20 mouse cellular contexts compared by ENCODE assay signal in genomic region chr1:177711000-177711399, GRCm38 (mm10). TPM values are rescaled to one million over a fixed set of nuclear protein-coding genes. Genes with fewer than 3 reads are reported as not detected.
DNase-seq lines count a peak whose midpoint lies in the region; ATAC-seq and TF ChIP-seq lines count a peak whose summit lies in the region.
"Had no signal": no experiment of that assay in that cellular context is flagged by ENCODE, and none has a peak within 500 bp of the region (broad histone marks: within the 10 kb centered on the region; RNA-seq: fewer than 3 reads in every experiment).

No protein-coding gene starts in this region.

- no peak overlapping the region for H3K9ac ChIP-seq in liver, postnatal 0 days (replicated peaks)
- no peak overlapping the region for H3K9ac ChIP-seq in stomach, embryonic 15.5 days
- H3K9ac ChIP-seq in forebrain, embryonic 11.5 days (ENCODE audit: low read length): no peak overlapping the region
- H3K9ac ChIP-seq: heart, embryonic 13.5 days; limb, embryonic 12.5 days had no signal

- no peak overlapping the region for H3K27ac ChIP-seq in liver, postnatal 0 days (ENCODE audit: low read depth)
- H3K27ac ChIP-seq in stomach, embryonic 15.5 days: 0 out of 2 replicates have a peak overlapping the region, but pooled peaks have one; percentile 11
- H3K27ac ChIP-seq in forebrain, embryonic 11.5 days (ENCODE audit: low read depth, low read length): no peak overlapping the region
- H3K27ac ChIP-seq: heart, embryonic 13.5 days; limb, embryonic 12.5 days had no signal

- H3K4me2 ChIP-seq in liver, postnatal 0 days (ENCODE audit: low read depth, low read length): no peak overlapping the region
- H3K4me2 ChIP-seq in stomach, embryonic 15.5 days: no peak overlapping the region
- no peak overlapping the region for H3K4me2 ChIP-seq in forebrain, embryonic 11.5 days (ENCODE audit: low read depth, low read length, severe bottlenecking)
- H3K4me2 ChIP-seq: heart, embryonic 13.5 days; limb, embryonic 12.5 days; midbrain, embryonic 11.5 days had no signal

- peaks cover 3% of the 10 kb centered on the region; the same call in 1 of the 2 replicates for H3K9me3 ChIP-seq in liver, postnatal 0 days (ENCODE audit: low read length)
- H3K9me3 ChIP-seq in stomach, embryonic 15.5 days: no peaks in the 10 kb centered on the region
- H3K9me3 ChIP-seq in forebrain, embryonic 11.5 days (ENCODE audit: control insufficient read depth, low read length): peaks cover 3% of the 10 kb centered on the region; the same call in 1 of the 2 replicates
- H3K9me3 ChIP-seq: G1E had no signal

- WGBS in lung, adult 2 months: 31% methylated on average over 2 of the region's 2 CpGs
- WGBS in liver, postnatal 0 days (ENCODE audit: insufficient replicate concordance): 36% methylated on average over 2 of the region's 2 CpGs
- WGBS in stomach, embryonic 15.5 days: 53% methylated on average over 2 of the region's 2 CpGs
- WGBS in forebrain, embryonic 11.5 days: 78% methylated on average over 2 of the region's 2 CpGs

- TF ChIP-seq CTCF in lung, adult 2 months (IDR thresholded peaks at IDR 0.05; ENCODE audit: insufficient read depth, low read length): no peak
- TF ChIP-seq CTCF in liver, postnatal 0 days (IDR thresholded peaks at IDR 0.05; ENCODE audit: low read depth): no peak

- H3K27me3 ChIP-seq in liver, postnatal 0 days (ENCODE audit: insufficient read depth, low read length): no peaks in the 10 kb centered on the region
- H3K27me3 ChIP-seq in stomach, embryonic 15.5 days (replicated peaks): no peaks in the 10 kb centered on the region
- no peaks in the 10 kb centered on the region for H3K27me3 ChIP-seq in forebrain, embryonic 11.5 days (ENCODE audit: control insufficient read depth, insufficient read depth, low read length)
- H3K27me3 ChIP-seq: heart, embryonic 13.5 days; limb, embryonic 12.5 days had no signal

- peak; percentile 33 for ATAC-seq in common myeloid progenitor, adult 5-6 weeks (replicated peaks; ENCODE audit: low read depth, poor library complexity, severe bottlenecking)
- peak; percentile 20; the same call in 1 of the 2 replicates for ATAC-seq in liver, postnatal 0 days
- no peak for ATAC-seq in stomach, embryonic 15.5 days (ENCODE audit: insufficient read depth, low FRiP score, low read depth)
- no peak for ATAC-seq in forebrain, embryonic 11.5 days (replicated peaks; ENCODE audit: low FRiP score)

- H3K4me3 ChIP-seq in lung, adult 2 months (replicated peaks; ENCODE audit: extremely low read depth, low read depth, low read length): no peak overlapping the region
- no peak overlapping the region for H3K4me3 ChIP-seq in liver, postnatal 0 days (ENCODE audit: low read depth, low read length)
- H3K4me3 ChIP-seq in stomach, embryonic 15.5 days (replicated peaks): no peak overlapping the region
- no peak overlapping the region for H3K4me3 ChIP-seq in forebrain, embryonic 11.5 days (ENCODE audit: low read depth, low read length)
- H3K4me3 ChIP-seq: heart, embryonic 13.5 days; limb, embryonic 12.5 days had no signal

- H3K36me3 ChIP-seq in liver, postnatal 0 days (replicated peaks; ENCODE audit: insufficient read depth, low read length): no peaks in the 10 kb centered on the region
- H3K36me3 ChIP-seq in stomach, embryonic 15.5 days: no peaks in the 10 kb centered on the region
- H3K36me3 ChIP-seq in forebrain, embryonic 11.5 days (ENCODE audit: control insufficient read depth, insufficient read depth, low read length): no peaks in the 10 kb centered on the region
- H3K36me3 ChIP-seq: G1E; heart, embryonic 13.5 days; limb, embryonic 12.5 days had no signal

- peaks cover 8% of the 10 kb centered on the region for H3K4me1 ChIP-seq in lung, adult 2 months (ENCODE audit: control insufficient read depth, insufficient read depth, low read length)
- H3K4me1 ChIP-seq in liver, postnatal 0 days (ENCODE audit: insufficient read depth): no peaks in the 10 kb centered on the region
- no peaks in the 10 kb centered on the region for H3K4me1 ChIP-seq in stomach, embryonic 15.5 days
- no peaks in the 10 kb centered on the region for H3K4me1 ChIP-seq in forebrain, embryonic 11.5 days (replicated peaks; ENCODE audit: control insufficient read depth, insufficient read depth, low read length)
- H3K4me1 ChIP-seq: limb, embryonic 12.5 days had no signal

- DNase-seq in lung, adult 2 months: peak; percentile 32
- DNase-seq in lung, adult 18-20 months: no peak
- no peak for DNase-seq in liver, postnatal 0 days
- no peak for DNase-seq in forebrain, embryonic 11.5 days (ENCODE audit: low spot score)
- DNase-seq in layer of hippocampus, postnatal 10 days (ENCODE audit: low spot score in 2 of 2): no peak
- DNase-seq in cerebellum, adult 9-11 months: no peak
- DNase-seq: adrenal gland, postnatal 36 days; embryo, embryonic 11 days; gastrocnemius, postnatal 10 days had no signal

- TF ChIP-seq EP300 in liver, postnatal 0 days (IDR thresholded peaks at IDR 0.05; ENCODE audit: low read depth): no peak

- no peak for TF ChIP-seq POLR2A in lung, adult 2 months (IDR thresholded peaks at IDR 0.05; ENCODE audit: borderline replicate concordance, extremely low read depth, low read depth, low read length)

RNA-seq across cellular contexts. Expression of gene 1700016C15Rik, which starts 18.6 kb away (rescaled TPM):
- 0.22 TPM in 1 of 2 replicates, not detected in the other for polyA plus RNA-seq in lung, adult 2 months (2012; rRNA removed)
- not detected in 2 replicates for total RNA-seq in common myeloid progenitor, adult 5-6 weeks (2017)
- polyA plus RNA-seq in liver, postnatal 0 days (2015; fragmentation: Nextera tagmentation; extraction: Ambion mirVana): not detected in 2 replicates
- not detected in 2 replicates for polyA plus RNA-seq in stomach, embryonic 15.5 days (2015; fragmentation: Nextera tagmentation; extraction: Ambion mirVana)
- not detected in 2 replicates for polyA plus RNA-seq in forebrain, embryonic 11.5 days (2014; fragmentation: Nextera tagmentation; extraction: Ambion mirVana)
- not detected for total RNA-seq in layer of hippocampus, postnatal 10 days (2021)
- total RNA-seq: adrenal gland, postnatal 36 days; G1E; hematopoietic stem cell, adult 5-6 weeks; left cerebral cortex, adult 18-20 months had no signal
- polyA plus RNA-seq: G1E; heart, embryonic 13.5 days; intestine, embryonic 14.5 days; limb, embryonic 12.5 days; midbrain, embryonic 11.5 days; neural tube, embryonic 11.5 days; stomach, embryonic 14.5 days had no signal

Comparison
In these comparisons a context has a peak if more than half of its experiments do, and no peak if none do; other contexts are left out.
1. ATAC-seq: peak in common myeloid progenitor, adult 5-6 weeks (single experiment) and liver, postnatal 0 days (single experiment); none in stomach, embryonic 15.5 days (single experiment) and forebrain, embryonic 11.5 days (single experiment).